ENCODE assay signal across 18 mouse cellular contexts in the genomic region with DNA sequence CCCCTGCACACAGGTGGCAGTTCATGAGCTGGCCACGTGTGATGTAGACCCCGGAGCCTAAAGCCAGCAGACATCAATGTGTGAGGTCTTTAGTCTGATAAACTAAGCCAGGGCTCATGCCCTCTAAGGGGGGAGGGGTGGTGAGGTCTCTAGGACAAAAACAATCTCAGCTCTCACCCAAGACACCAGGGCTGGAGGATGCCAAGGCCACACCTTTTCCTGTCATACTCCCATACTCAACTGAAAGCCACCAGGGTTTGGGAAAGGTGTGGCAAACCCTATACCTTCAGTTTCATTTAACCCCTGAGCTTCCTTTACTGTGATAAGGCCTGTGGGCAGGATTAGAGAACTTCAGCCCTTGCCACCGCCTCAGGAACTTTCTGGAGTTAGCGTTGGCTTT. TPM values are rescaled to one million over a fixed set of nuclear protein-coding genes. Genes with fewer than 3 reads are reported as not detected.
DNase-seq lines count a peak whose midpoint lies in the region; ATAC-seq lines count a peak whose summit lies in the region.
"Had no signal": no experiment of that assay in that cellular context is flagged by ENCODE, and none has a peak within 500 bp of the region (broad histone marks: within the 10 kb centered on the region; RNA-seq: fewer than 3 reads in every experiment).

No protein-coding gene starts in this region.

- H3K4me1 ChIP-seq in liver, embryonic 12.5 days: peaks cover 40% of the 10 kb centered on the region
- H3K4me1 ChIP-seq in liver, embryonic 11.5 days (replicated peaks; ENCODE audit: control insufficient read depth, insufficient read depth, low read length): peaks cover 25% of the 10 kb centered on the region

- H3K9ac ChIP-seq in liver, embryonic 12.5 days: peak overlapping the region; percentile 18
- no peak overlapping the region for H3K9ac ChIP-seq in liver, embryonic 11.5 days (ENCODE audit: low read depth, low read length)
- H3K9ac ChIP-seq: embryonic facial prominence, embryonic 15.5 days; forebrain, embryonic 15.5 days; heart, embryonic 13.5 days; hindbrain, embryonic 15.5 days had no signal

- no peak overlapping the region for H3K4me3 ChIP-seq in liver, embryonic 12.5 days
- H3K4me3 ChIP-seq in liver, embryonic 11.5 days (ENCODE audit: low read depth, low read length): no peak overlapping the region
- H3K4me3 ChIP-seq: embryonic facial prominence, embryonic 15.5 days; forebrain, embryonic 15.5 days; heart, embryonic 13.5 days; hindbrain, embryonic 15.5 days had no signal

- peak overlapping the region; percentile 72 for H3K27ac ChIP-seq in liver, embryonic 12.5 days
- no peak overlapping the region for H3K27ac ChIP-seq in liver, embryonic 11.5 days (ENCODE audit: low read depth, low read length)
- H3K27ac ChIP-seq: embryonic facial prominence, embryonic 15.5 days; heart, embryonic 13.5 days; hindbrain, embryonic 15.5 days had no signal

- WGBS in liver, embryonic 12.5 days (ENCODE audit: insufficient replicate concordance): 51% methylated on average over 4 of the region's 4 CpGs
- 45% methylated on average over 4 of the region's 4 CpGs for WGBS in liver, embryonic 11.5 days

- H3K9me3 ChIP-seq in liver, embryonic 12.5 days (replicated peaks): no peaks in the 10 kb centered on the region
- H3K9me3 ChIP-seq in liver, embryonic 11.5 days (ENCODE audit: control insufficient read depth, low read length): no peaks in the 10 kb centered on the region
- H3K9me3 ChIP-seq: embryonic facial prominence, embryonic 15.5 days; forebrain, embryonic 15.5 days; heart, embryonic 13.5 days; hindbrain, embryonic 15.5 days had no signal

- H3K4me2 ChIP-seq in liver, embryonic 12.5 days: peak overlapping the region; percentile 10
- no peak overlapping the region for H3K4me2 ChIP-seq in liver, embryonic 11.5 days
- H3K4me2 ChIP-seq: embryonic facial prominence, embryonic 15.5 days; forebrain, embryonic 15.5 days; heart, embryonic 13.5 days; hindbrain, embryonic 15.5 days had no signal

- intact Hi-C loops in gastrocnemius, postnatal 36 days (cut with DNase I): no loop called here

- peaks cover 13% of the 10 kb centered on the region; the same call in 1 of the 2 replicates for H3K27me3 ChIP-seq in liver, embryonic 12.5 days (replicated peaks)
- H3K27me3 ChIP-seq in liver, embryonic 11.5 days (replicated peaks; ENCODE audit: control insufficient read depth, insufficient read depth, low read length): no peaks in the 10 kb centered on the region
- H3K27me3 ChIP-seq: embryonic facial prominence, embryonic 15.5 days; heart, embryonic 13.5 days; hindbrain, embryonic 15.5 days had no signal

- ATAC-seq in liver, embryonic 12.5 days: no peak
- ATAC-seq in liver, embryonic 11.5 days (replicated peaks; ENCODE audit: low FRiP score): no peak
- ATAC-seq: forebrain, embryonic 15.5 days had no signal

- no peaks in the 10 kb centered on the region for H3K36me3 ChIP-seq in liver, embryonic 12.5 days
- no peaks in the 10 kb centered on the region for H3K36me3 ChIP-seq in liver, embryonic 11.5 days (ENCODE audit: control insufficient read depth, insufficient read depth, low read length)
- H3K36me3 ChIP-seq: forebrain, embryonic 15.5 days; hindbrain, embryonic 15.5 days had no signal

- no peak for DNase-seq in liver, embryonic 11.5 days (ENCODE audit: low spot score)
- DNase-seq in A20 (ENCODE audit: low read depth, low spot score): peak; percentile 73
- DNase-seq in induced T-regulatory cell, adult 2 months (ENCODE audit: low read depth): peak; percentile 71
- peak; percentile 52 for DNase-seq in naive thymus-derived CD4-positive, alpha-beta T cell, adult 2 months (ENCODE audit: low read depth)
- no peak for DNase-seq in gastrocnemius, postnatal 36 days
- DNase-seq in urinary bladder, postnatal 14 days (ENCODE audit: low spot score): no peak
- no peak for DNase-seq in gastrocnemius, postnatal 25 days
- DNase-seq: adrenal gland, adult 8-10 months; adrenal gland, postnatal 36 days; cerebellum, adult 2 months; cerebellum, postnatal 14 days; embryo, embryonic 11 days; heart, postnatal 36 days had no signal

RNA-seq across cellular contexts. Expression of a gene that starts 40.7 kb away (rescaled TPM):
- polyA plus RNA-seq in liver, embryonic 12.5 days (2016; fragmentation: Nextera tagmentation; extraction: Ambion mirVana): 487 and 506 TPM in 2 replicates
- polyA plus RNA-seq in liver, embryonic 11.5 days (2014; fragmentation: Nextera tagmentation; extraction: Ambion mirVana): 290 and 303 TPM in 2 replicates
- 100 to 1,000 TPM; 197 to 239 TPM for total RNA-seq in gastrocnemius, postnatal 36 days (2021)
- 100 to 1,000 TPM; 224 to 227 TPM for total RNA-seq in gastrocnemius, postnatal 25 days (2021)

Comparison
In these comparisons a context has a peak if more than half of its experiments do, and no peak if none do; other contexts are left out.
1. DNase-seq: peak in A20 (single experiment), induced T-regulatory cell, adult 2 months (single experiment) and naive thymus-derived CD4-positive, alpha-beta T cell, adult 2 months (single experiment); none in liver, embryonic 11.5 days (single experiment), gastrocnemius, postnatal 36 days (0 of 2), urinary bladder, postnatal 14 days (single experiment) and gastrocnemius, postnatal 25 days (single experiment).